Mouse (Mus musculus): ENCODE data around the gene Olfr412.

Olfr412 gene

DNA sequence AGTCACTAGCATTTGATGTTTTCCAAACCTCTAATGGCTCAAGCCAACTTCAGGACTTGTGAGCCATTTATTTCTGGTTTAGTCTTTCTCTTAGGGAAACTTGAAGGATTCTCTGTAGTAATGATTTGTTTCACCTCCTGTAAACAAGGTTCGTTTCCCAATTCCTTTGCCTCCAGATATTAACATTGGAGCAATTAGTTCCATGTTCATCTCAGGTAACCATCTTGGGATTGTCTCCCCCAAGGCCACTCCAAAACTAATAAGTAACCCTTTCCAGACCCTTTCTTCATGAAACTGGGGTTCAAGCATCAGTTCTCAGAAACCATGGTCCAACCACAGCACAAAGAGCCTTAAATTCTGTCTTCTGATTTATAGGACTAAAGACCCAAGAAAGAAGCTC is at the start of gene Olfr412:
Gene Olfr412, plus strand, starts transcription at position 301 of the 400 bp plus-strand sequence.
- DNase-seq (ENCODE audit: low read depth, low spot score), result no peak

DNA sequence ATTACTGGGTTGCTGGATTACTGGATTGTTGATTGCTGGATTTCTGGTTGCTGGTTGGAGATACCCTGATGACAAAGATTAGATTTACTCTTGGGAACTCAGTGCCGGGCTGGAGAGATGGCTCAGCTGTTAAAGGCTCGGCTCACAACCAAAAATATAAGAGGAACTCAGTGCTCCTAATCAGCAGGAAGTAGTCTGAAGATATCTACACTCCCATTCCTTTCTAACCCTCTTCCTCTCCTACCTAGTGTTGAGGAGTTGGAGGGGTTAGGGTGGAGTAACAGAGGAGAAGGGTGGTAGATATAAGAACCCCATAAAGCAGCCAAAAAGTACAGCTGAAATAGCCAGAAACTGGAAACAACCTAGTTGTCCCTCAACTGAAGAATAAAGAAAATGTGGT is 35.8 kb upstream of the Olfr412 start:
- no peak for DNase-seq (ENCODE audit: low read depth, low spot score)

- no peak for DNase-seq (ENCODE audit: low read depth, low spot score)
Measured at GRCm38 (mm10) chr11:74328781-74329180, 33.1 kb upstream of the Olfr412 start.

GRCm38 (mm10) chr11:74337931-74338330 is 23.9 kb upstream of the Olfr412 start, which contains the start of gene Olfr410:
Gene Olfr410, minus strand, starts transcription at chr11:74338031.
- no peak for DNase-seq (ENCODE audit: low read depth, low spot score)

- DNase-seq (ENCODE audit: low read depth, low spot score), result no peak
Measured at GRCm38 (mm10) chr11:74352550-74352949, 9.3 kb upstream of the Olfr412 start, which contains the start of gene Olfr411. Gene Olfr411, minus strand, starts transcription at chr11:74352650.

DNA sequence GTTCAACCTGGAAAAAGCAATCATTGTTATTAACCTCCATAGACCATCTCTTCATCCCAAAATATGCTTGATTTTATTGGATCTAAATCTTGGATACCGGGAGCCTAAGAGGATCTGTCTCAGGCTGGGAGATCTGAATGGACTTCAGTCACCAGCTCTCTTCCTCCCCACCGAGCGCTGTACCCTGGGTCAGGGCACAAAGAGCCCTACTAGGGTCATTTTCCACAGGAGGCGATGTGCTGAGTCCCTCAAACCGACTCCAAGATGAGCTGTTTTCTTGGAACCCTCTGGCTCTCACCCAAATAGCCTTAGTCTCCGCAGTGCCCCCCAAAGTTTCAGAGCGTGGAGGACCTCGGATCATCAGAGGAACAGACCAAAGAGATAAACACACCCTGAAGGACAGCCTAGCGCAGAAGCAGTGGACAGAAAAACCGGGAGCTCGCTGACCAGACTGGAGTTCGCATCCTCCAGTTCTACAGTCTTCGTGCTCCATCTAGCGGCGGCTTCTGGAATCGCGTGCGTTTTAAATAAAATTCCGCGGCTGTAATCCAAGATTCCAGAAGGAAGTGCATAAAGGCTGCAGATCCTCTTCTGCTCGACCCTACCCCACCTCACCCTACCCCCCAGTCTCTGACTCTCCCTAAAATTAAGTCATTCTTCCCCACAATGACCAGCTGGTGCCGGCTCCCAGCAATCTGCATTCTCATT is 9.7 kb downstream of the Olfr412 start:
- DNase-seq (ENCODE audit: low read depth, low spot score), result peak; percentile 78

DNA sequence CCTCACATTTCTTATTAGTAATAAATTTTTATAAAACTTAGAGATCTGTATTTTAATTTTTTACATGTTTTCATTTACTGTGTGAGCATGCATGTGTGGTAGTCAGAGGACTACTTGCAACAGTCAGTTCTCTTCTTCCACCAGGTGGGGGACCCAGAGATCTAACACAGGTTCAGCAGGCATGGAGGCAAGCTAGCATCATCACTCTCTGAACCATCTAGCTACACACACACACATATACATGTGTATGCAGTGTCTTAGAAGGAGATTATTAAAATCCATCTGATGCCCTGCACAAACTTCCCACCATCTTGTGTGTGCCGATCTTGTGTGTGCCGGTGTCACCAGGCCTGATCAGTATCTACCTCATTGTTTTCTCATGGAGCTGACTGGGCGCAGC is 15.0 kb downstream of the Olfr412 start:
- peak; percentile 70 for DNase-seq (ENCODE audit: low read depth, low spot score)

DNA sequence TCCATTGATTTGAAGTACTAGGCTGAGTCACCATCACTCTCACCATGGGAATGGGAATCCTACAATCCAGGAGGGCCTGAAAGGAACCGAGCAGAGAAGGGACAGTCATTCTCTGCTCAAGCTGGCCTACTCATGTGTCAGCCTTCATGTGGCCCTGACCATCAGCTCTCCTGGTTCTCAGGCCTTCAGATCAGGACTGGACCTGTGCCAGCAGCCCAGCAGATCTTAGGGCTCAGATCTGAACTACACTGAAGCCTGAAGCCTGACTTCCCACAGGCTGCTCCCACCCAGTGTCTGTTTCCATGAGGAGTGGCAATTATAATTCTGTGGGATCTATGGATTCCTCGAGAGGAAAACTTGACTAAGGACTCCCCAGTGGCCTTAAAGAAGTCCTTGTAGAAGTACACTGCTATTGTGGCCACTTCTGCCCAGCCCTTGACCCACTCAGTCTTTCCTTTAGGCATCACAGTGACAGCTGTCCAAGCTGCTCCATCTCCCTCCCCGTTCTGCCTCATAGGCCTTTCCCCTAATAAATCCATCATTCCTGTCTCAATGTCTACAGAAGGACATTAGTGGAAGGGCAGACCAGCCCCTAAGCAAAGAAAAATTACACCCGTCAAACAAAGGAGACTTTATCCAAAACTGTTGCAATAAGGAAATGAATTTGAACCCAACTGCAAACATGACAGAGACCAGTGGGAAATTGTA is 17.5 kb downstream of the Olfr412 start:
- DNase-seq (ENCODE audit: low read depth, low spot score), result no peak

GRCm38 (mm10) chr11:74385674-74386073 is 23.8 kb downstream of the Olfr412 start:
- no peak for DNase-seq (ENCODE audit: low read depth, low spot score)

DNA sequence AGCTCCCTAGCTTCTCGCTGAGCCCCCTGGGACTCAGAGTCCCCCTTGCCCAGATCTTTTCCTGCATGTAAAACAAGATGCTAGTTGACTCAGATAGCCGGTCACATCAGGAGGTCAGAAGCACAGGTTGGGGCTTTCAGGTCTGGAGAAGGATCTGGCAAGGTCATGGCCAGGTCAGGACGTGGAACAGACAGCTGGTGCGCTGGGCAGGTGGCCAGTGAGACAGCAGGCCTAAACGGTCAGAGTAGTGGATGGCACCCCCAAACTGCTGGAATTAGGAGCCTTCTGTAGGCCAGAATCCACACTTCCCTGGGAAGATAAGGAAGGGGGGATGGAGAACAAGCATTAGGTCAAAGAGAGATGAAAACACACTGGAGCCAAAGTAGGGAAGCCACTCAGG is 25.3 kb downstream of the Olfr412 start:
- DNase-seq (ENCODE audit: low read depth, low spot score), result no peak

- DNase-seq (ENCODE audit: low read depth, low spot score), result no peak
Measured at GRCm38 (mm10) chr11:74391899-74392298, 30.0 kb downstream of the Olfr412 start.

DNA sequence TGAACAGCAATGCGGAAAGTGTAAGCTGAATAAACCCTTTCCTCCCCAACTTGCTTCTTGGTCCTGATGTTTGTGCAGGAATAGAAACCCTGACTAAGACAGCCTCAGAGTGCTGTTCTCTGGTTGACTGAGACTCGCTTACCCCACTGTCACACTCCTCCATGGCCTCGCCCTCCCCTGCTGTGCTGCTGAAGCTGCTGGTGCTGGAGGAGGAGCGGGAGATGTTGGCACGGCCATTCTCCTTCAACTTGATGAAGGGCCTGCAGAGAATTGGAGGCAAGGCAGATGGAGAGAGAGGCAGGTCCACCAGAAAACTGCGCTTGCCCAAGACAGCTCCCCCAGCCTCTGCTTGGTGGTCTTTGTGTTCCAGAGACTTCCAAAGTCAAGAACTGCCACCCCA is 31.0 kb downstream of the Olfr412 start:
- no peak for DNase-seq (ENCODE audit: low read depth, low spot score)

- DNase-seq (ENCODE audit: low read depth, low spot score), result no peak
Measured at GRCm38 (mm10) chr11:74393489-74393888, 31.6 kb downstream of the Olfr412 start.

- no peak for DNase-seq (ENCODE audit: low read depth, low spot score)
Measured at GRCm38 (mm10) chr11:74395583-74395982, 33.7 kb downstream of the Olfr412 start.

GRCm38 (mm10) chr11:74402126-74402525 is 40.3 kb downstream of the Olfr412 start:
- DNase-seq (ENCODE audit: low read depth, low spot score), result peak; percentile 42

DNA sequence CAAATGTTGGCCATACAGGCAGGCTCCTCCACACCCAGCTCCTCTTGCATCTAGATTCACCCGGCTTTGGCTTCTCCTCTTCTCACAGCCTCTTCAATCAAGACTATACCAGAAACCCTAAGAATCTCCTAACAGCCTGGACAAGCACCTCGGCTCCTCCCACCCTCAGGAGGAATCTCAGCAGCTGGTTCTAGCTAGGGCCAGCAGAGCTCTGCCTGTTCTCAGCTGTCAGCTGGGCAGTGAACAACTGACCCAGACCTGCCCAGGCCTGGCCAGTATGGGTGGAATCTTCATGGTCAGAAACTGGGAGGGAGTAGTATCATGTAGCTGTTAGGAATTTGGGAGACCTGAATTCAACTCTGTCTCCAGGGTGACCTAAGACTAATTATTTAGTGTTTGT is 42.3 kb downstream of the Olfr412 start:
- DNase-seq (ENCODE audit: low read depth, low spot score), result no peak

- DNase-seq (ENCODE audit: low read depth, low spot score), result no peak
Measured at GRCm38 (mm10) chr11:74405201-74405600, 43.3 kb downstream of the Olfr412 start.

- DNase-seq (ENCODE audit: low read depth, low spot score), result no peak
Measured at GRCm38 (mm10) chr11:74408587-74409446, 46.9 kb downstream of the Olfr412 start.

- DNase-seq (ENCODE audit: low read depth, low spot score), result no peak
Measured at GRCm38 (mm10) chr11:74409447-74409754, 47.5 kb downstream of the Olfr412 start.

DNA sequence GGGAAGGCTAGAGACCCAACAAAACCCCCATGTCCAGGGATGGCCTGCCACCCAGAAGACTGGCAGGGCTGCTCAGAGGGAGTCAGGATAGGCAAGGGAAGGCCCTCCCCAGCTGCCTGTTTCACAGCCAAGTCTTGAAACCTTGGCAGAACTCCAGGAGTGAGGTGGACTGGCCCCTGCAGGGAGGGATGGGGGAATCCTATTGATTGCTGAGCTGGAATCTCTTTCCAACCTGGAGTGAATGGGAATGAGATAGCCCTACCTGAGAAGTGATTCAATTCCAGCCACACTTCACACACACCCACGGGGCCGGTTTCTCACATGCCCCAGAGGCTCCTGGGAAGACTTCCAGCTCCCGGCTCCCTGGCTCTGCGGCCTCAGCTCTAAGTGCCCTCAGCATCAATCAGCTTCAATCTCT is 47.9 kb downstream of the Olfr412 start:
- no peak for DNase-seq (ENCODE audit: low read depth, low spot score)

GRCm38 (mm10) chr11:74411943-74412342 is 50.1 kb downstream of the Olfr412 start:
- DNase-seq (ENCODE audit: low read depth, low spot score), result no peak

GRCm38 (mm10) chr11:74412462-74412861 is 50.6 kb downstream of the Olfr412 start:
- no peak for DNase-seq (ENCODE audit: low read depth, low spot score)

Data from ES-CJ7 (cell line).